Mouse (Mus musculus): ENCODE measurements around the gene Rcbtb1.

DNA sequence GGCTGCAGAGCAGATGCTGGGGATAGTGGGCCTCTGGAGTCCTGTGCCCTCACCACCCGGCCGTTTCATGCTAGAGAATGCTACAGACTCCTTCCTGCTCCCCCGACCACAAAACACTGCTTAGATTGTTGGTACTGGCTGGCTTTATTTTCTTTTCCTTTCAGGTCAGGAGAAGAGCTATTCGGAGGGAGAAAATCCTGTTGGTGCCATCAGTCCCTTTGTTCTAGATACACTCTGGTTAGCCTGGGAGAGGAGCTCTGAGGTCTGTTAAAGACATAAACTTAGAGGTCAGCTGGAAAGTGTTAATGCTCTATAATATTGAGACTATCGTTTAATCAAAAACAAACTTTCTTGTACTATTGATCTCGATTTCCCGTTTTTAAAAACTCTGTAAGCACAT lies 4.5 kb downstream of the Rcbtb1 start:
- TF ChIP-seq POLR2A (IDR thresholded peaks at IDR 0.05; ENCODE audit: insufficient read depth, low read depth, low read length), result no peak
- no peak for TF ChIP-seq EP300 (IDR thresholded peaks at IDR 0.05; ENCODE audit: insufficient read depth, low read depth, low read length)
- TF ChIP-seq CTCF (IDR thresholded peaks at IDR 0.05), result no peak

All from heart, adult 2 months (tissue).